Mouse (Mus musculus): ENCODE measurements around the gene Osbpl9. TPM values are rescaled to one million over a fixed set of nuclear protein-coding genes. Genes with fewer than 3 reads are reported as not detected.

Osbpl9 gene
- polyA plus RNA-seq, 1 experiment from 2014 or later: 55.1 TPM

- no peak overlapping the region for H3K4me3 ChIP-seq (replicated peaks)
- H3K36me3 ChIP-seq: no peaks in the 10 kb centered on the region
- no peaks in the 10 kb centered on the region for H3K4me1 ChIP-seq
- no peak overlapping the region for H3K4me2 ChIP-seq
- ATAC-seq (ENCODE audit: insufficient read depth, low FRiP score, low read depth): no peak
- no peak overlapping the region for H3K9ac ChIP-seq
- no peaks in the 10 kb centered on the region for H3K27me3 ChIP-seq (replicated peaks)
- 20% methylated on average over 5 of the region's 5 CpGs for WGBS
- H3K27ac ChIP-seq: 0 out of 2 replicates have a peak overlapping the region, but pooled peaks have one; percentile 16
- no peaks in the 10 kb centered on the region for H3K9me3 ChIP-seq
These were observed 24.0 kb upstream of the Osbpl9 start for GRCm38 (mm10) chr4:109226071-109226470.

GRCm38 (mm10) chr4:109225606-109226005 is 23.5 kb upstream of the Osbpl9 start:
- WGBS: 63% methylated on average over 6 of the region's 6 CpGs
- Histone ChIP-seq H3K4me2 (no peak overlapping the region), H3K4me1 (no peaks in the 10 kb centered on the region), H3K9me3 (no peaks in the 10 kb centered on the region), H3K27me3 (replicated peaks) (no peaks in the 10 kb centered on the region), H3K9ac (no peak overlapping the region), H3K36me3 (no peaks in the 10 kb centered on the region), H3K27ac (peak overlapping the region; percentile 32; the same call in 1 of the 2 replicates), H3K4me3 (replicated peaks) (no peak overlapping the region)
- ATAC-seq (ENCODE audit: insufficient read depth, low FRiP score, low read depth): no peak; the same call in 1 of the 2 replicates

- Histone ChIP-seq H3K9ac (no peak overlapping the region), H3K4me2 (no peak overlapping the region), H3K36me3 (no peaks in the 10 kb centered on the region), H3K4me1 (no peaks in the 10 kb centered on the region), H3K27me3 (replicated peaks) (no peaks in the 10 kb centered on the region), H3K4me3 (replicated peaks) (no peak overlapping the region), H3K9me3 (no peaks in the 10 kb centered on the region), H3K27ac (0 out of 2 replicates have a peak overlapping the region, but pooled peaks have one; percentile 32)
- no peak for ATAC-seq (ENCODE audit: insufficient read depth, low FRiP score, low read depth)
- WGBS: 69% methylated on average over 13 of the region's 13 CpGs
These were observed 22.9 kb upstream of the Osbpl9 start for GRCm38 (mm10) chr4:109224762-109225552.

GRCm38 (mm10) chr4:109222001-109222400 is 19.9 kb upstream of the Osbpl9 start:
- no peak for ATAC-seq (ENCODE audit: insufficient read depth, low FRiP score, low read depth)
- Histone ChIP-seq H3K27ac (no peak overlapping the region), H3K9ac (no peak overlapping the region), H3K4me1 (no peaks in the 10 kb centered on the region), H3K4me2 (no peak overlapping the region), H3K4me3 (replicated peaks) (no peak overlapping the region), H3K9me3 (no peaks in the 10 kb centered on the region), H3K27me3 (replicated peaks) (no peaks in the 10 kb centered on the region), H3K36me3 (no peaks in the 10 kb centered on the region)
- 74% methylated on average over 3 of the region's 3 CpGs for WGBS

- no peaks in the 10 kb centered on the region for H3K4me1 ChIP-seq
- no peaks in the 10 kb centered on the region for H3K9me3 ChIP-seq
- H3K36me3 ChIP-seq: no peaks in the 10 kb centered on the region
- H3K27me3 ChIP-seq (replicated peaks): no peaks in the 10 kb centered on the region
- no peak overlapping the region for H3K4me3 ChIP-seq (replicated peaks)
- ATAC-seq (ENCODE audit: insufficient read depth, low FRiP score, low read depth): no peak
- WGBS: 59% methylated on average over 14 of the region's 14 CpGs
- H3K4me2 ChIP-seq: no peak overlapping the region
- H3K27ac ChIP-seq: peak overlapping the region; percentile 57; the same call in 1 of the 2 replicates
- H3K9ac ChIP-seq: no peak overlapping the region
These were observed 18.4 kb upstream of the Osbpl9 start for GRCm38 (mm10) chr4:109220441-109220940.

GRCm38 (mm10) chr4:109218008-109218407 is 15.9 kb upstream of the Osbpl9 start:
- Histone ChIP-seq H3K27me3 (replicated peaks) (no peaks in the 10 kb centered on the region), H3K4me2 (no peak overlapping the region), H3K9me3 (no peaks in the 10 kb centered on the region), H3K9ac (no peak overlapping the region), H3K36me3 (no peaks in the 10 kb centered on the region), H3K4me1 (no peaks in the 10 kb centered on the region), H3K4me3 (replicated peaks) (no peak overlapping the region), H3K27ac (no peak overlapping the region)
- no peak for ATAC-seq (ENCODE audit: insufficient read depth, low FRiP score, low read depth)
- WGBS: 69% methylated on average over 7 of the region's 7 CpGs

GRCm38 (mm10) chr4:109213986-109214385 is 11.9 kb upstream of the Osbpl9 start:
- no peak overlapping the region for H3K27ac ChIP-seq
- no peaks in the 10 kb centered on the region for H3K4me1 ChIP-seq
- no peak overlapping the region for H3K4me2 ChIP-seq
- H3K27me3 ChIP-seq (replicated peaks): no peaks in the 10 kb centered on the region
- 68% methylated on average over 3 of the region's 3 CpGs for WGBS
- H3K9me3 ChIP-seq: no peaks in the 10 kb centered on the region
- no peak overlapping the region for H3K4me3 ChIP-seq (replicated peaks)
- ATAC-seq (ENCODE audit: insufficient read depth, low FRiP score, low read depth): no peak
- no peaks in the 10 kb centered on the region for H3K36me3 ChIP-seq
- no peak overlapping the region for H3K9ac ChIP-seq

- no peak overlapping the region for H3K27ac ChIP-seq
These were observed 8.8 kb upstream of the Osbpl9 start for GRCm38 (mm10) chr4:109210881-109211280.

GRCm38 (mm10) chr4:109210253-109210652 is 8.2 kb upstream of the Osbpl9 start:
- no peak overlapping the region for H3K27ac ChIP-seq
- H3K36me3 ChIP-seq: no peaks in the 10 kb centered on the region
- H3K4me3 ChIP-seq (replicated peaks): no peak overlapping the region
- WGBS: 82% methylated on average over 2 of the region's 2 CpGs
- no peak overlapping the region for H3K9ac ChIP-seq
- H3K27me3 ChIP-seq (replicated peaks): no peaks in the 10 kb centered on the region
- H3K4me2 ChIP-seq: no peak overlapping the region
- no peaks in the 10 kb centered on the region for H3K9me3 ChIP-seq
- ATAC-seq (ENCODE audit: insufficient read depth, low FRiP score, low read depth): no peak
- H3K4me1 ChIP-seq: no peaks in the 10 kb centered on the region

More at GRCm38 (mm10) chr4:109210881-109211280, 8.8 kb upstream of the Osbpl9 start:
- no peaks in the 10 kb centered on the region for H3K27me3 ChIP-seq (replicated peaks)
- H3K4me2 ChIP-seq: no peak overlapping the region
- H3K4me3 ChIP-seq (replicated peaks): no peak overlapping the region
- no peak overlapping the region for H3K9ac ChIP-seq
- H3K9me3 ChIP-seq: no peaks in the 10 kb centered on the region
- 76% methylated on average over 4 of the region's 4 CpGs for WGBS
- no peak for ATAC-seq (ENCODE audit: insufficient read depth, low FRiP score, low read depth)
- H3K36me3 ChIP-seq: no peaks in the 10 kb centered on the region
- H3K4me1 ChIP-seq: no peaks in the 10 kb centered on the region

- Histone ChIP-seq H3K4me1 (no peaks in the 10 kb centered on the region), H3K4me2 (no peak overlapping the region), H3K27me3 (replicated peaks) (no peaks in the 10 kb centered on the region), H3K36me3 (no peaks in the 10 kb centered on the region), H3K4me3 (replicated peaks) (no peak overlapping the region), H3K9ac (no peak overlapping the region), H3K9me3 (no peaks in the 10 kb centered on the region), H3K27ac (no peak overlapping the region)
- 79% methylated on average over 5 of the region's 5 CpGs for WGBS
- no peak for ATAC-seq (ENCODE audit: insufficient read depth, low FRiP score, low read depth)
These were observed 5.5 kb upstream of the Osbpl9 start for GRCm38 (mm10) chr4:109207524-109207923.

GRCm38 (mm10) chr4:109204416-109204815 is 2.3 kb upstream of the Osbpl9 start:
- WGBS: 57% methylated on average over 1 of the region's 1 CpGs
- no peaks in the 10 kb centered on the region for H3K9me3 ChIP-seq

GRCm38 (mm10) chr4:109203931-109204330 is 1.9 kb upstream of the Osbpl9 start:
- Histone ChIP-seq H3K36me3 (no peaks in the 10 kb centered on the region), H3K4me2 (no peak overlapping the region), H3K27ac (no peak overlapping the region), H3K27me3 (replicated peaks) (no peaks in the 10 kb centered on the region), H3K4me3 (replicated peaks) (no peak overlapping the region), H3K4me1 (no peaks in the 10 kb centered on the region), H3K9ac (no peak overlapping the region), H3K9me3 (no peaks in the 10 kb centered on the region)
- no peak for ATAC-seq (ENCODE audit: insufficient read depth, low FRiP score, low read depth)
- 46% methylated on average over 1 of the region's 1 CpGs for WGBS

More at GRCm38 (mm10) chr4:109204416-109204815, 2.3 kb upstream of the Osbpl9 start:
- ATAC-seq (ENCODE audit: insufficient read depth, low FRiP score, low read depth): no peak
- Histone ChIP-seq H3K27me3 (replicated peaks) (no peaks in the 10 kb centered on the region), H3K27ac (no peak overlapping the region), H3K4me2 (no peak overlapping the region), H3K36me3 (no peaks in the 10 kb centered on the region), H3K4me3 (replicated peaks) (no peak overlapping the region), H3K4me1 (no peaks in the 10 kb centered on the region), H3K9ac (no peak overlapping the region)

Measured in stomach, embryonic 15.5 days (tissue).